Mouse (Mus musculus): ENCODE data around the gene Gm5485. TPM values are rescaled to one million over a fixed set of nuclear protein-coding genes. Genes with fewer than 3 reads are reported as not detected.

The Gm5485 gene
- not detected in 2 replicates for polyA plus RNA-seq (2015; fragmentation: Nextera tagmentation; extraction: Ambion mirVana)

DNA sequence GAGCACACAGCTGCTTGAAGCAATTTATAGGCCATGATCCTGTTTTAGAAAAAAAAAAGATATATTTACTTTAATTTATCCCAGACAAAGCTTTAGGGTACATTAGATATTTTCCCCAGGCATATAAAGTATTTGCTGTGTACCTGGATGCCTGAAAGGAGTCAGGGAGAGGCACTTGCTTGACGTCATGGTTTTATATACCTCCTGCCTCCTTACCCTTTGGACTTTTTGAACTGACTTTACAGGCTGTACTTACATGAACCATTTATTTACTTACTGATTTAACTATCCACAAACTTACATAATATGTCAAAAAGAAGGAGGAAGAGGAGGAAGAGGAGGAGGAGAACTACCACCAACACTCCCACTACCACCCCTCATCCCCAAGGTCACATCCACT lies at the start of gene Gm5485:
Gm5485 (minus strand) TSS at position 171 of the 400 bp plus-strand sequence.
- Histone ChIP-seq H3K36me3 (replicated peaks; ENCODE audit: insufficient read depth, low read length) (no peaks in the 10 kb centered on the region), H3K4me3 (ENCODE audit: low read depth, low read length) (no peak within 1 kb of the TSS), H3K27ac (ENCODE audit: low read depth) (no peak within 1 kb of the TSS), H3K9ac (replicated peaks) (no peak within 1 kb of the TSS), H3K4me1 (ENCODE audit: insufficient read depth) (no peaks in the 10 kb centered on the region), H3K27me3 (ENCODE audit: insufficient read depth, low read length) (no peaks in the 10 kb centered on the region), H3K9me3 (ENCODE audit: low read length) (no peaks in the 10 kb centered on the region), H3K4me2 (ENCODE audit: low read depth, low read length) (no peak within 1 kb of the TSS)
- 72% methylated on average over 1 of the region's 1 CpGs for WGBS (ENCODE audit: insufficient replicate concordance)
- TF ChIP-seq EP300 (IDR thresholded peaks at IDR 0.05; ENCODE audit: low read depth) (no peak), CTCF (IDR thresholded peaks at IDR 0.05; ENCODE audit: low read depth) (no peak)
- no peak for ATAC-seq
- no peak for DNase-seq

DNA sequence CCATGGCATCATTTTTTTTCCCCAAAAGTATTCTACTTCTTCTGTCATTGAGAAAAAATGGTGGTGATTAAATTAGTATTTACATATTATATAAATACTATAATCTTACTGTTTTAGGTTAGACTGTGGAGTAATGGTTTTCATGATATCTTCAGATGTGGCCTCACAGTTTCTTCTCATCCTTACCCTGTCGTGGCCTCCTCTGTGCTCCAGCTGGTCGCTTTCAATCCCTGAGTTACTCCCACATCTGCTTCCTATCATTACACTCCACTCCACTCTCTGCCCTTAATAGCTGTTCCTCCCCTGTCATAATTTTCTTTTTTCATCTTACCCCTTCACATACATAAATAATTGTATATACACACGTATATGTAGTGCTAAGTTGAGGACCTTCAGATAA lies 41.0 kb upstream of the Gm5485 start:
- DNase-seq (no peak), ATAC-seq (no peak)
- no peak overlapping the region for H3K9ac ChIP-seq (replicated peaks)
- H3K4me1 ChIP-seq (ENCODE audit: insufficient read depth), result no peaks in the 10 kb centered on the region
- no peak overlapping the region for H3K4me3 ChIP-seq (ENCODE audit: low read depth, low read length)
- no peaks in the 10 kb centered on the region for H3K27me3 ChIP-seq (ENCODE audit: insufficient read depth, low read length)
- H3K36me3 ChIP-seq (replicated peaks; ENCODE audit: insufficient read depth, low read length), result no peaks in the 10 kb centered on the region
- no peak for TF ChIP-seq CTCF (IDR thresholded peaks at IDR 0.05; ENCODE audit: low read depth)
- no peak for TF ChIP-seq EP300 (IDR thresholded peaks at IDR 0.05; ENCODE audit: low read depth)
- H3K9me3 ChIP-seq (ENCODE audit: low read length), result no peaks in the 10 kb centered on the region
- H3K27ac ChIP-seq (ENCODE audit: low read depth), result no peak overlapping the region
- H3K4me2 ChIP-seq (ENCODE audit: low read depth, low read length), result no peak overlapping the region
- 77% methylated on average over 3 of the region's 3 CpGs for WGBS (ENCODE audit: insufficient replicate concordance)

DNA sequence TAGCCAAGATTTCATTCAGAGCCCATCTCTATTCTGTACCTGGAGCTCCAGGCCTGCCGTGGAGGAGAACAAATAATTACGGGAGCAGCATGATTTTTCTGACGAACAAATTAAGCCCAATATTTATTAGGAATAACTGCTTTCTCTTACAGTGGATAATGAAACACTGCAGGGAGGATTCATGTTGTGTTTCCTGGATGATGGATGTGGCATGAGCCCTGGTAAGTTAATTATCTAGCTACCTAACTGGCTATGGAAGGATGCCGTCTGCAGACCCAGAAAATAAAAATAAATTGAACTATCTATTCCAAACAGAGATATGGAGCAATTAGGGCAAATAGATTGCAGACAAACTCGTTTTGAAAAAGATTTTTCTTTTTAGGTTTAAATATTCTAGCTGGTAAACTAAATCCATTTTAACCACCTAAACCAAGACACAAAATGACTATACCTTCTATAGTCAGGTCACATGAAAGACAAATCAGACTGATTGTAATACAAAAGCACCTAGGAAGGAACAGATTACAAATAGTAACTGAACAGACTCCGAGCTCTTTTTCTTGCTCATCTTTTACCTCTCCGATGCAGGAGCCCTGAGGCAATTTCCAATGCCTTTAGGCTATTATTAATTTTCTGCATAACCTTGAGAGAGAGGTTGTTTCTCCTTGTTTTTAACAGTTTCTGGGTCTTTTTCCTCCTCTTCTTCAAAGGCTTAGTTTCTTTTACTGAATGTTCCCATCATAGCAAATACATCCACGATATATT lies 34.1 kb upstream of the Gm5485 start:
- no peaks in the 10 kb centered on the region for H3K27me3 ChIP-seq (ENCODE audit: insufficient read depth, low read length)
- no peak overlapping the region for H3K9ac ChIP-seq (replicated peaks)
- H3K36me3 ChIP-seq (replicated peaks; ENCODE audit: insufficient read depth, low read length), result no peaks in the 10 kb centered on the region
- H3K4me1 ChIP-seq (ENCODE audit: insufficient read depth), result no peaks in the 10 kb centered on the region
- H3K4me2 ChIP-seq (ENCODE audit: low read depth, low read length), result no peak overlapping the region
- no peaks in the 10 kb centered on the region for H3K9me3 ChIP-seq (ENCODE audit: low read length)
- WGBS (ENCODE audit: insufficient replicate concordance), result 68% methylated on average over 8 of the region's 8 CpGs
- H3K4me3 ChIP-seq (ENCODE audit: low read depth, low read length), result no peak overlapping the region
- no peak overlapping the region for H3K27ac ChIP-seq (ENCODE audit: low read depth)
- no peak for DNase-seq
- TF ChIP-seq CTCF (IDR thresholded peaks at IDR 0.05; ENCODE audit: low read depth) (no peak), EP300 (IDR thresholded peaks at IDR 0.05; ENCODE audit: low read depth) (no peak)
- ATAC-seq, result no peak

DNA sequence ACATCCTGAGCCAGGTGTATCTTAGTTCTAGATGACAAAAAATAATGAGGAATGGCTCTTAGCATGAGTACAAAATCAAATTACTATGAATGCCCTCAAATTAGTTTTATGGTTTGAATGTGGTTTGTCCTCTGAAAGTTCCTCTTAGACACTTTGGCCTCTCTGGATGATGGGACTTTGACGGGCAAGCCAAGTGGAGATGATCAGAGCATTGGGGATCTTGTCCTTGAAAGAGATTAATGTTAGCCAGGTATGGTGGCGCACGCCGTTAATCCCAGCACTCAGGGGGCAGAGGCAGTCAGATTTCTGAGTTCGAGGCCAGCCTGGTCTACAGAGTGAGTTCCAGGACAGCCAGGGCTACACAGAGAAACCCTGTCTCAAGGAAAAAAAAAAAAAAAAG lies 32.4 kb upstream of the Gm5485 start:
- TF ChIP-seq CTCF (IDR thresholded peaks at IDR 0.05; ENCODE audit: low read depth) (no peak), EP300 (IDR thresholded peaks at IDR 0.05; ENCODE audit: low read depth) (no peak)
- ATAC-seq (no peak), DNase-seq (no peak)
- H3K27me3 ChIP-seq (ENCODE audit: insufficient read depth, low read length), result no peaks in the 10 kb centered on the region
- H3K4me3 ChIP-seq (ENCODE audit: low read depth, low read length), result no peak overlapping the region
- H3K9ac ChIP-seq (replicated peaks), result no peak overlapping the region
- WGBS (ENCODE audit: insufficient replicate concordance), result 84% methylated on average over 5 of the region's 5 CpGs
- H3K4me2 ChIP-seq (ENCODE audit: low read depth, low read length), result no peak overlapping the region
- H3K36me3 ChIP-seq (replicated peaks; ENCODE audit: insufficient read depth, low read length), result no peaks in the 10 kb centered on the region
- no peaks in the 10 kb centered on the region for H3K4me1 ChIP-seq (ENCODE audit: insufficient read depth)
- no peaks in the 10 kb centered on the region for H3K9me3 ChIP-seq (ENCODE audit: low read length)
- H3K27ac ChIP-seq (ENCODE audit: low read depth), result no peak overlapping the region

DNA sequence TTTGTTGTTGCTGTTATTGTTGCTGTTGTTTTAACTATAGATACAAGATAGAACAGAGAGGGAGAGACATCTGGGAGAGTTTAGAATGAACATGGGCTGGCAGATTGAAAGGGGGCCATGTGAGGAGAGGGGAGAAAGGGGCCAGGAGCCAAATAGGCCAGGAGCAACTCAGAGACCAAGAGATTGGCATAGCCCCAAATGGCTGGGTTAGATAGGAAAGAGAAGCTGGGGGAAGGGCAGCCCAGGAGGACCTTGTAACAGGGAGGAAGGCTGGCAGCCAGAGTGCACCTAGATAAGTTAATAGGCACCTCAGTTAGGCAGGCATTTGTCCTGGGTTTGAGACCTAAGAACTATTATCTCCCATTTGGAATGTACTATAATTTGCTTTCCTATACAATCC lies 25.3 kb upstream of the Gm5485 start:
- H3K27me3 ChIP-seq (ENCODE audit: insufficient read depth, low read length), result no peaks in the 10 kb centered on the region
- no peaks in the 10 kb centered on the region for H3K36me3 ChIP-seq (replicated peaks; ENCODE audit: insufficient read depth, low read length)
- no peak overlapping the region for H3K27ac ChIP-seq (ENCODE audit: low read depth)
- TF ChIP-seq CTCF (IDR thresholded peaks at IDR 0.05; ENCODE audit: low read depth) (no peak), EP300 (IDR thresholded peaks at IDR 0.05; ENCODE audit: low read depth) (no peak)
- no peak overlapping the region for H3K4me2 ChIP-seq (ENCODE audit: low read depth, low read length)
- no peak overlapping the region for H3K4me3 ChIP-seq (ENCODE audit: low read depth, low read length)
- no peaks in the 10 kb centered on the region for H3K4me1 ChIP-seq (ENCODE audit: insufficient read depth)
- H3K9me3 ChIP-seq (ENCODE audit: low read length), result no peaks in the 10 kb centered on the region
- ATAC-seq, result no peak
- no peak overlapping the region for H3K9ac ChIP-seq (replicated peaks)
- no peak for DNase-seq

DNA sequence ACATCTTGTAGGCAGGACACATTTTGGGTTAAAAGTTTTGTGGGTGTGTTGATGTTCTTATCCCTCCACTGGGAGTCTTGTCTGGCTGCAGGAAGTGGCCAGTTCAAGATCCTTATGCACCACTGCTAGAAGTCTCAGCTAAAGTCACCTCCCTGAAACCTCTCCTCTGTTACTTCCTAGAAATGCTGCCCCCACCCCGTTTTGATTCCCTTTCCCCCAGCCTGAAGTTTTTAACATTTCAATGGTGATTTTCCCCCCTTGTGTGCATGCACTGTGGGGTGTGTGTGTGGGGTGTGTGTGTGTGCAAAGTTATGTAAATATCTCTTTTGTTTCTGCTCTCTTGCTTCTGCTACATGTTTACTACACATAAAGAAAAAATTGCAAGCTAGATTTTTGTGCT lies 23.2 kb upstream of the Gm5485 start:
- H3K4me1 ChIP-seq (ENCODE audit: insufficient read depth), result no peaks in the 10 kb centered on the region
- no peak for ATAC-seq
- no peak overlapping the region for H3K4me2 ChIP-seq (ENCODE audit: low read depth, low read length)
- H3K27ac ChIP-seq (ENCODE audit: low read depth), result no peak overlapping the region
- no peaks in the 10 kb centered on the region for H3K27me3 ChIP-seq (ENCODE audit: insufficient read depth, low read length)
- no peak overlapping the region for H3K9ac ChIP-seq (replicated peaks)
- H3K9me3 ChIP-seq (ENCODE audit: low read length), result no peaks in the 10 kb centered on the region
- H3K4me3 ChIP-seq (ENCODE audit: low read depth, low read length), result no peak overlapping the region
- no peak for TF ChIP-seq CTCF (IDR thresholded peaks at IDR 0.05; ENCODE audit: low read depth)
- no peak for TF ChIP-seq EP300 (IDR thresholded peaks at IDR 0.05; ENCODE audit: low read depth)
- DNase-seq, result no peak
- WGBS (ENCODE audit: insufficient replicate concordance), result 13% methylated on average over 1 of the region's 1 CpGs
- H3K36me3 ChIP-seq (replicated peaks; ENCODE audit: insufficient read depth, low read length), result no peaks in the 10 kb centered on the region

All from liver, postnatal 0 days (tissue).